Mouse (Mus musculus) embryonic facial prominence, embryonic 12.5 days (tissue): ENCODE data around the gene Slc5a10. TPM values are rescaled to one million over a fixed set of nuclear protein-coding genes. Genes with fewer than 3 reads are reported as not detected.

Experiments
- ATAC-seq: fragments of 200-750 bp; cut with Nextera tagmentation; 2 replicates; pipeline ENCODE4 v1.8.0; 2017; ENCODE audit not compliant: insufficient number of reproducible peaks, insufficient read depth, low FRiP score, low TSS enrichment
- H3K27ac ChIP-seq: fragments of 300-500 bp; sonication (generic); 2 replicates; pipeline ENCODE4 v1.5.1; 2016; ENCODE audit warnings: mild to moderate bottlenecking
- H3K27me3 ChIP-seq: fragments of 300-500 bp; sonication (generic); 2 replicates; pipeline ENCODE4 v1.6.1; 2016; ENCODE audit warnings: mild to moderate bottlenecking, moderate library complexity
- H3K36me3 ChIP-seq: fragments of 300-500 bp; sonication (generic); 2 replicates; pipeline ENCODE4 v1.6.1; 2016; ENCODE audit warnings: mild to moderate bottlenecking
- H3K4me1 ChIP-seq: fragments of 300-500 bp; sonication (generic); 2 replicates; pipeline ENCODE4 v1.6.1; 2016
- H3K4me2 ChIP-seq: fragments of 300-500 bp; sonication (generic); replicated peaks from 2 replicates; pipeline ENCODE4 v1.6.1; 2016; ENCODE audit warnings: mild to moderate bottlenecking, moderate library complexity
- H3K4me3 ChIP-seq: fragments of 300-500 bp; sonication (generic); 2 replicates; pipeline ENCODE4 v1.5.1; 2016; ENCODE audit warnings: mild to moderate bottlenecking
- H3K9ac ChIP-seq: fragments of 300-500 bp; sonication (generic); 2 replicates; pipeline ENCODE4 v1.6.1; 2016; ENCODE audit warnings: mild to moderate bottlenecking, moderate library complexity
- H3K9me3 ChIP-seq: fragments of 300-500 bp; sonication (generic); 2 replicates; pipeline ENCODE4 v1.6.1; 2016; ENCODE audit warnings: mild to moderate bottlenecking, moderate library complexity
- WGBS: fragments of 180-500 bp; shearing (Covaris S2); methylation state at CpG from one replicate; pipeline ENCODE4 v1.1.7; 2016; 5-methylcytosine and 5-hydroxymethylcytosine counted together
- polyA plus RNA-seq: library from polyadenylated mRNA; unstranded; fragments of >200 nt; fragmentation: Nextera tagmentation; extraction: Ambion mirVana; gene quantifications from 2 replicates; pipeline ENCODE4 v1.2.1, GENCODE M21; 2016

Slc5a10 gene
- polyA plus RNA-seq: 0.09 TPM in 1 of 2 replicates, not detected in the other

DNA sequence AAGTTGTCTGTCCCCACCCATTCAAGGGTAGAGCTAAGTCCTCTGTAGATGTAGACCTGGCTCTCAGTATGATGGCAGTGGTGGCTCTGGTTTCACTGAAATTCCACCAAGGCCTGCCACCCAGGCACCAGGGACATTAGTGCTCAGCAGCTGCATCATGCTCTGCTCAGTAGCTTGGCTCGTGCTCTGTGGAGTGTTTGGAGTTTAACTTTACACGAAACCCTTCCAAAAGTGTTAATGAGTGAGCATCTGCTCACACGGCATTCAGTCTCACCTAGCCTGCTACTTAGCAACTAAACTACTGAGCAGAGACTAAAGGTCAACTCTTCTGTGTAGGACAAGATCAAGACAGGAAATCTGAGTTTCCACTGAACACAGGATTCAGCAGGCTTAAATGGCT, at the start of gene Slc5a10:
Gene Slc5a10, minus strand, starts transcription at position 191 of the 400 bp plus-strand sequence.
- H3K27ac ChIP-seq: no peak within 1 kb of the TSS
- H3K4me3 ChIP-seq: no peak within 1 kb of the TSS
- H3K27me3 ChIP-seq: no peaks in the 10 kb centered on the region
- H3K4me1 ChIP-seq: no peaks in the 10 kb centered on the region
- no peak within 1 kb of the TSS for H3K4me2 ChIP-seq
- no peaks in the 10 kb centered on the region for H3K36me3 ChIP-seq
- ATAC-seq: no peak
- H3K9me3 ChIP-seq: no peaks in the 10 kb centered on the region
- 80% methylated on average over 3 of the region's 3 CpGs for WGBS
- no peak within 1 kb of the TSS for H3K9ac ChIP-seq

DNA sequence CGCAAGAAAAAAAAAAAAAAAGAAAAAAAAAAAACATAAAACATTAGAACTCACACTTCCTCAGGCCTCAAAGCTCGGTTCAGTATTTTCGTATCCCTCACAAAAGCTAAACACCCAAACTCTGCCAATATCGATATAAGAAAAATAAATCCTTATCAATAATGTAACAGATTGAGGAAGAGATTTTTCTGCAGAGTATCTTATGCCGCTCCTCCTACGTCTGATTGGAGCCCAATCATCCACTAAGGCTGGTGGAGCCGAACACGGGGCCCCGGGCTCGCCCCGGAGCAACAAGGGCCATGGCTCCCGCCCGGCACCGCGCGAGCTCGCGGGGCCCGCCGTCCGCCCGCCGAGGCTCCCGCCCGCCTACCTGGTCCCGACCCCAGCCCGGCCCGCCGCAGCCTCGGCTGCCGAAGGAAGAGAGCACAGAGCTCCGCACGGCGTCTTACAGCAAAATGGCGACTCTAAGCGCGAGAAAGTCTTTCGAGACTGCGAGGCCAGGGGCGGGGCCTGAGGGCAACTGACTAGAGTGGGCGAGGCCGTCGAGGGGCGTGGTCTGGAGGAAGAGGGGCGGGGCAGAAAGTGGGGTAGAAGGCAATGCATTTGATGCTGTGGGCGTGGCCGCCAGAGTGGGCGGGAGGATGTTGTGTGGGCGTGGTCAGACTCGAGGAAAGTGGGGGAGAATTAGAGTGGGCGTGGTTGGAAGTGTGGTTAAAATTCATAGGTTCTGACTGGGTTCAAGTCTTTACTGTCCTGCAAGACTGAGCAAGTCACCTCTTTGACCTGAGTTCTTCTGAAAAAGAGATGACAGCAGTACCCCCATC, 41.2 kb upstream of the Slc5a10 start, which contains the start of gene Prpsap2:
Gene Prpsap2, minus strand, starts transcription at position 505 of the 824 bp plus-strand sequence.
- no peaks in the 10 kb centered on the region for H3K9me3 ChIP-seq
- H3K27me3 ChIP-seq: no peaks in the 10 kb centered on the region
- peak within 1 kb of the TSS; percentile 85 for H3K27ac ChIP-seq
- peaks cover 5% of the 10 kb centered on the region; the same call in 1 of the 2 replicates for H3K4me1 ChIP-seq
- peak within 1 kb of the TSS; percentile 65 for H3K9ac ChIP-seq
- peak; percentile 91 for ATAC-seq
- H3K4me3 ChIP-seq: peak within 1 kb of the TSS; percentile 50
- WGBS: under 1% methylated on average over 51 of the region's 51 CpGs
- peak within 1 kb of the TSS; percentile 52 for H3K4me2 ChIP-seq
- no peaks in the 10 kb centered on the region for H3K36me3 ChIP-seq

DNA sequence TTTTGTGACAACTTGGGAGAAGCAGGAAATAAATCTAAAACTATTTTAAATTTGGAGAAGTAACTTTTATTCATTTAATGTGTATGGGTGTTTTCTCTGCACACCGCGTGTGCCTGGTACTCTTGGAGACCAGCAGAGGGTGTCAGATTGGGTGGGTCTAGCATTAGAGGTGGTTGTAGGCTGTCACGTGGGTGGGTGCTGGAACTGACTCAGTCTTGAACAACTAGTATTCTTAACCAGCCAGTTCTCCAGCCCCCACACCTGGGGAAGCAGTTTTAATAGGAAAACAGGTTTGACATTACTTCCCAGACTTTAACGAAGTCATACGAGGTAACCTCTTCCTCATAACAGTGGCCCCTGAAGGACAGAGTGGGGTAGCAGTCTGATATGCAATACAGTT, 39.9 kb upstream of the Slc5a10 start:
- H3K4me2 ChIP-seq: peak overlapping the region; percentile 52
- 75% methylated on average over 5 of the region's 5 CpGs for WGBS
- H3K9ac ChIP-seq: no peak overlapping the region

DNA sequence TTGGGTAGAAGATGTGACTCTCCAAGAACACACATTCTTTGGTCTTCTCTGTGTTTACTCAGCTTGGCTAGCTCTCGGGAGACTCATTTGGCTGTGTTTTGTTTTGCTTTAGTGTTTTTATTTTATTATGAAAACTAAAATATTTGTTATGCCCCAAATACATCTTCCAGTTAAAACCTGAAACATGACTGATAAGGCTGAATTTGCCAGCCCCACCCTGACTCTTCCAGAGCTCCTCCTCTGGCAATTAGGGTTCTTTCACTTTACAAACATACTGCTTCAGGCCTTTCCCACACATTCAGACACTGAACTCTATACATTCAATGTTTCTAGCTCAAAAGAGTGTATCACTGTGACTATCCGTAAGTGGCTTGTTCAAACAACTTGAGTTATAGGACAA, 36.5 kb upstream of the Slc5a10 start:
- no peak overlapping the region for H3K9ac ChIP-seq
- no peaks in the 10 kb centered on the region for H3K27me3 ChIP-seq
- H3K4me1 ChIP-seq: peaks cover 5% of the 10 kb centered on the region; the same call in 1 of the 2 replicates
- H3K27ac ChIP-seq: no peak overlapping the region
- H3K4me2 ChIP-seq: no peak overlapping the region
- ATAC-seq: no peak
- H3K9me3 ChIP-seq: no peaks in the 10 kb centered on the region
- 94% methylated on average over 2 of the region's 2 CpGs for WGBS
- no peak overlapping the region for H3K4me3 ChIP-seq
- H3K36me3 ChIP-seq: peaks cover 35% of the 10 kb centered on the region

More for the DNA sequence above, 39.9 kb upstream of the Slc5a10 start:
- no peaks in the 10 kb centered on the region for H3K27me3 ChIP-seq
- no peak for ATAC-seq
- H3K4me1 ChIP-seq: peaks cover 5% of the 10 kb centered on the region; the same call in 1 of the 2 replicates
- 0 out of 2 replicates have a peak overlapping the region, but pooled peaks have one; percentile 4 for H3K4me3 ChIP-seq
- no peaks in the 10 kb centered on the region for H3K9me3 ChIP-seq
- peaks cover 8% of the 10 kb centered on the region for H3K36me3 ChIP-seq
- no peak overlapping the region for H3K27ac ChIP-seq

DNA sequence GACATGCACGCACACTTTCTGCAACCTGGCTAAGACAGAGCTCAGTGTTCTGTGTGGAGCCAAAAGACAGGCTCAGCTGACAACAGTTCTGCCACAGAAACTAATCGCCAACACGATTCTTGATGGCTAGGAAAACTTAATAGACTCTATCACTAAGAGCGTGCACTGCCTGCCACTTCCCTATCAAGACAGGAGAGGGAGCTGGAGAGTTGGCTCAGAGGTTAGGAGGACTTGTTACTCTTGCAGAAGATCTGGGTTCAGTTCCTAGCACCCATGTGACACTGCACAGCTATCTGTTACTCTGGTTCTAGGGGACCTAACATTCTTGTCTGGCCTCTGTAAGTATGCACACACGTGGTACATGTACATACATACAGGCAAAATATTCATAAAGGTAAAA, 31.0 kb upstream of the Slc5a10 start:
- Histone ChIP-seq H3K9ac (no peak overlapping the region), H3K27ac (no peak overlapping the region), H3K36me3 (peaks cover 70% of the 10 kb centered on the region), H3K4me1 (no peaks in the 10 kb centered on the region), H3K4me2 (no peak overlapping the region), H3K4me3 (no peak overlapping the region), H3K9me3 (no peaks in the 10 kb centered on the region), H3K27me3 (no peaks in the 10 kb centered on the region)
- ATAC-seq: no peak
- whole genome bisulfite sequencing: 83% methylated on average over 5 of the region's 5 CpGs

DNA sequence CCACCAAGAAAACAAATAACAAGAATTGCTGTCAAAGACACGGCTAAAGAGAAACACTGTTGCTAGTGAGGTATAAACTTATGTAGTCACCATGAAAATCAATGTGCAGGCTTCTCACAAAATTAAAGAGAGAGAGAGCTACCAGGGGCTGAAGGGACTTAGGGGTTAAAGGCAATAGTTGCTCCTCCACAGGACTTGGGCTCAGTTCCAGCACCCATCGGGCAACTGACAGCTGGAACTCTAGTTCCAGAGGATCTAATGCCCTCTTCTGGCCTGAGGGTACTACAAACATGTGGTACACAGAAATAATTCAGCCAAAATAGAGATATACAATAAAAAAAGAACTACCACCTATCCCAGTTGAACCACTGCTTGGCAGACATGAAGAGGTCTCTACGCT, 26.5 kb upstream of the Slc5a10 start:
- Histone ChIP-seq H3K36me3 (peaks cover 63% of the 10 kb centered on the region), H3K4me3 (no peak overlapping the region), H3K27me3 (no peaks in the 10 kb centered on the region), H3K4me1 (no peaks in the 10 kb centered on the region), H3K4me2 (no peak overlapping the region), H3K27ac (no peak overlapping the region), H3K9me3 (no peaks in the 10 kb centered on the region), H3K9ac (no peak overlapping the region)
- no peak for ATAC-seq
- 68% methylated on average over 3 of the region's 3 CpGs for WGBS

DNA sequence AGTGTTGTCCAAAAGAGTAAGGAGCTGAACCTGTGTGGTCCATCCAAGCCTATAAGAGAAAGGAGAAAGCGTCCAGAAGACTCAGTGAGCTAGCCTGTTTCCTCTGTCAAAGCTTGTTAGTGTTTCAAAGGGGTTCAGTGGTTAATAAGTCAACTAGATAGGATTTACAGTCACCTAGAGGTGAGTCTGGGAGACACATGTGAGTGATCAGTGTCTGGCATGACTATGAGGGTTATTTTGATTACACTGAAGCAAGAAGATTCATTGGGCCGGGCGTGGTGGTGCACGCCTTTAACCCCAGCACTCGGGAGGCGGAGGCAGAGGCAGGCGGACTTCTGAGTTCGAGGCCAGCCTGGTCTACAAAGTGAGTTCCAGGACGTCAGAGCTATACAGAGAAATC, 25.2 kb upstream of the Slc5a10 start:
- Histone ChIP-seq H3K4me3 (no peak overlapping the region), H3K9me3 (no peaks in the 10 kb centered on the region), H3K4me1 (no peaks in the 10 kb centered on the region), H3K36me3 (peaks cover 63% of the 10 kb centered on the region), H3K9ac (no peak overlapping the region), H3K27ac (no peak overlapping the region), H3K4me2 (no peak overlapping the region), H3K27me3 (no peaks in the 10 kb centered on the region)
- ATAC-seq: no peak
- 98% methylated on average over 9 of the region's 9 CpGs for WGBS

DNA sequence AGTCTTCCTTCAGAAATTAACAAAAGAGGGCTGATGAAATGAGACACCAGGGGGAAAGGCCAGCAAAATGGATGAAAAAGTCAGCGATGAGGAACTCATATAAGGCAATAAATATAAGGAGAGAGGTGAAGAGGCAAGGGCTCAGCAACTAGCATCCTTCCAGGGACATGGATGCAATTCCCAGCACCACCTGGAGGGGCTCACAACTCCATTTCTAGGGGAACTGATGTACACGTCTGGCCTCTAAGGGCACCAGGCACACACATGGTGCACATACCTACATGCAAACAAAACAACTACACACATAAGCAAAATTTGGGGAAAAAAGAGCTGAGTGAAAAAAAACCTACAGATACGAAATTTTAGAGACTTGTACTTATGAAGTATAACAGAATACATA, 23.8 kb upstream of the Slc5a10 start:
- Histone ChIP-seq H3K9me3 (no peaks in the 10 kb centered on the region), H3K27me3 (no peaks in the 10 kb centered on the region), H3K4me2 (no peak overlapping the region), H3K36me3 (peaks cover 63% of the 10 kb centered on the region), H3K4me3 (no peak overlapping the region), H3K4me1 (no peaks in the 10 kb centered on the region), H3K9ac (no peak overlapping the region), H3K27ac (no peak overlapping the region)
- ATAC-seq: no peak
- 63% methylated on average over 3 of the region's 3 CpGs for whole genome bisulfite sequencing

DNA sequence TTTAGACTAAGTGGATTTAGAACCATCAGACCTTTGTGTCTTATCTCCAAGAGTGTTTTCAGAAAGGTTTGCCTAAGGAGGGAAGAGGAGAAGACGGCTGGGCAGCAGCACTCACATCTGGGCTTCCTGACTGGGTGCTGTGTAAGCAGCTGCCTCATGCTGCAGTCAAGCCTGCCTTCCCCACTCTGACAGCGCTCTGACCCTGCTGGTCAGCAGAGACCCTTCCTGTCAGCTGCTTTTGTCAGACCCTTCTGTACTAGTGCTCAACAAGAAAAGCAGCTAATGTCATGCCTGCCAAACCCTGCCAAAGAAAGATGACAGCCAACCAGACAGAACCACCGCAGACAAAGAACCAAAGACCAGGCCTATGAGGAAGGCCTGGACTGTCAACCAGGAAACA, 23.1 kb upstream of the Slc5a10 start:
- Histone ChIP-seq H3K9me3 (no peaks in the 10 kb centered on the region), H3K4me1 (no peaks in the 10 kb centered on the region), H3K27me3 (no peaks in the 10 kb centered on the region), H3K27ac (no peak overlapping the region), H3K4me2 (no peak overlapping the region), H3K36me3 (peaks cover 64% of the 10 kb centered on the region), H3K9ac (no peak overlapping the region), H3K4me3 (no peak overlapping the region)
- 81% methylated on average over 3 of the region's 3 CpGs for WGBS
- no peak for ATAC-seq

DNA sequence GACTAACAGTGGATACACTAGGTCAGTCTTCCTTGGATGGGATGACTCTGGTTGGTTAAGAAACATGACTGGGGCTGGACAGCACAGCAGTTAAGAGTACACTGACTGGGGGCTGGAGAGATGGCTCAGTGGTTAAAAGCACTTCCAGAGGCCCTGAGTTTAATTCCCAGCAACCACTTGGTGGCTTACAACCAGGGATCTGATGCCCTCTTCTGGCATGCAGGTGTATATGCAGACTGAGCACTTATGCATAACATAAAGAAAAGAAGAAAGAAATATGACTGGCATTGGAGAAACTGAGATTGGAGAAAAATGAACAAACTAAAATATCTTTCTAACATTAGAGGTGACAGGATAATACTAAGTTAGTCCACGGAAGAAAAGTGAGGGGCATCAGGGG, 19.9 kb upstream of the Slc5a10 start:
- peaks cover 80% of the 10 kb centered on the region for H3K36me3 ChIP-seq
- H3K27me3 ChIP-seq: no peaks in the 10 kb centered on the region
- H3K4me2 ChIP-seq: no peak overlapping the region
- H3K4me3 ChIP-seq: no peak overlapping the region
- no peaks in the 10 kb centered on the region for H3K9me3 ChIP-seq
- ATAC-seq: no peak
- 92% methylated on average over 1 of the region's 1 CpGs for WGBS
- H3K27ac ChIP-seq: no peak overlapping the region
- no peak overlapping the region for H3K9ac ChIP-seq
- H3K4me1 ChIP-seq: no peaks in the 10 kb centered on the region

DNA sequence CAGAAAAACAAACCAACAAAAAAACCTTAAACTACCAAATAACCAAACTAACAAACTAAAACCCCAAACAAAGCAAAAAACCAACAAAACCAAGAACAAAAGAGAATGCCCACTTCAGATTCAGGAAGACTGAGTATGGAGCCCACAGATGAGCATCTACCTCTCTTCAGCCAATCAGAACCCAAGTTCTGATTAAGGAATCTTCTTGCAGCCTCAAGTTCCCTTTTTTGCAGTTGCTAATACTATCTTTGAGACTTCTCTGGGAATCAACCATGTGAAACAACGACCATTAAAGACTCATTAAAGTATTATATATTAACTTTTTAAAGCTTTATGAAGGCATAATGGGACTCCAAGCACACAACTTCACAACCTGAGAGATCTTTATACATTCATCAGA, 16.7 kb upstream of the Slc5a10 start:
- Histone ChIP-seq H3K4me3 (no peak overlapping the region), H3K9me3 (no peaks in the 10 kb centered on the region), H3K4me2 (no peak overlapping the region), H3K27ac (no peak overlapping the region), H3K4me1 (no peaks in the 10 kb centered on the region), H3K9ac (no peak overlapping the region), H3K36me3 (peaks cover 83% of the 10 kb centered on the region), H3K27me3 (no peaks in the 10 kb centered on the region)
- 93% methylated on average over 1 of the region's 1 CpGs for WGBS
- ATAC-seq: no peak

DNA sequence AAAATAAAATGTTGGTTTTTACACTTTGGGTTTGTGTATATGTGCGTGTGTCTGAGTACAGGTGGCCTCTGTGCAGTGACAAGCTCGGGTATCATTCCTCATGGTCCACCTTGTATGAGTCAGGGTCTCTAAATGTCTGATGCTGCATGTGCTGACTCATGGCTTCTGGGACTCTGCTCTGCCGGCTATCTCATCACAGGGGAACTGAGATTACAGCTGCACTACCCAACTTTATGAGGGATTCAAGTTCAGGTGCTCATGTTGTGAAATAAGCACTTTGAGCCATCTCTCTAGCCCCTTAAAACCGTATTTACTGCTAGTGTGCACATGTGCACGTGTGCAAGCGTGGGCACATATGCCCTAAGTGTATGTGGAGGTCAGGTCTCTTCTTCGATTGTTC, 12.0 kb upstream of the Slc5a10 start:
- H3K9ac ChIP-seq: no peak overlapping the region
- no peaks in the 10 kb centered on the region for H3K27me3 ChIP-seq
- WGBS: 86% methylated on average over 7 of the region's 7 CpGs
- H3K27ac ChIP-seq: no peak overlapping the region
- peaks cover 78% of the 10 kb centered on the region for H3K36me3 ChIP-seq
- H3K9me3 ChIP-seq: no peaks in the 10 kb centered on the region
- no peak overlapping the region for H3K4me2 ChIP-seq
- no peaks in the 10 kb centered on the region for H3K4me1 ChIP-seq
- ATAC-seq: no peak
- H3K4me3 ChIP-seq: no peak overlapping the region
